Mouse (Mus musculus) small intestine, adult 2 months (tissue): Measurements from ENCODE around the gene Pfdn2. TPM values are rescaled to one million over a fixed set of nuclear protein-coding genes. Genes with fewer than 3 reads are reported as not detected.

Experiments used
- H3K27ac ChIP-seq: fragments of 200-500 bp; 2 replicates; pipeline ENCODE4 v1.5.1; 2012; ENCODE audit warnings: low read depth, low read length, control low read depth, inconsistent platforms; ENCODE audit not compliant: insufficient read depth
- H3K27me3 ChIP-seq: fragments of 200-500 bp; 2 replicates; pipeline ENCODE4 v1.6.1; 2012; ENCODE audit warnings: mild to moderate bottlenecking, moderate library complexity, low read length, inconsistent platforms; ENCODE audit not compliant: control insufficient read depth, insufficient read depth
- H3K36me3 ChIP-seq: fragments of 200-500 bp; 2 replicates; pipeline ENCODE4 v1.6.1; 2012; ENCODE audit warnings: mild to moderate bottlenecking, low read length, control low read depth, inconsistent platforms; ENCODE audit not compliant: control insufficient read depth, insufficient read depth
- H3K4me1 ChIP-seq: fragments of 200-500 bp; 2 replicates; pipeline ENCODE4 v1.6.1; 2012; ENCODE audit warnings: low read length, inconsistent platforms, mixed read lengths; ENCODE audit not compliant: control insufficient read depth, insufficient read depth, insufficient read length
- H3K4me3 ChIP-seq: fragments of 200-500 bp; 2 replicates; pipeline ENCODE4 v1.5.1; 2012; ENCODE audit warnings: low read depth, mild to moderate bottlenecking, control low read depth, inconsistent platforms, low read length, moderate library complexity
- CTCF ChIP-seq: fragments of 200-500 bp; IDR thresholded peaks from 2 replicates; pipeline ENCODE4 v1.5.1; 2012; ENCODE audit warnings: low read depth, mild to moderate bottlenecking, control low read depth, inconsistent platforms, low read length, moderate library complexity, mixed read lengths; ENCODE audit not compliant: insufficient replicate concordance, insufficient read length; ENCODE audit errors: extremely low read depth
- POLR2A ChIP-seq: fragments of 200-500 bp; IDR thresholded peaks from 2 replicates; pipeline ENCODE4 v1.6.1; 2012; ENCODE audit warnings: low read depth, mild to moderate bottlenecking, control low read depth, inconsistent platforms, low read length, moderate library complexity
- WGBS: fragments of 180-500 bp; shearing (Covaris S2); methylation state at CpG from one replicate; pipeline ENCODE4 v1.1.7; 2018; 5-methylcytosine and 5-hydroxymethylcytosine counted together
- polyA plus RNA-seq: library from polyadenylated mRNA; depleted of rRNA; stranded (reverse); fragments of >200 nt; gene quantifications from 2 replicates; pipeline ENCODE4 v1.2.3, GENCODE M21; 2012

Gene Pfdn2
- polyA plus RNA-seq, 1 experiment: 7.5 TPM

- TF ChIP-seq POLR2A (no peak), CTCF (peak; percentile 58; the same call in 1 of the 2 replicates)
- Histone ChIP-seq H3K27ac (no peak overlapping the region), H3K4me1 (peaks cover 7% of the 10 kb centered on the region), H3K36me3 (peaks cover 13% of the 10 kb centered on the region), H3K27me3 (no peaks in the 10 kb centered on the region), H3K4me3 (no peak overlapping the region)
- WGBS: 80% methylated on average over 5 of the region's 5 CpGs
These were observed 10.4 kb downstream of the Pfdn2 start for GRCm38 (mm10) chr1:171355812-171356340.

GRCm38 (mm10) chr1:171356814-171357213, 11.3 kb downstream of the Pfdn2 start:
- WGBS: 84% methylated on average over 2 of the region's 2 CpGs
- H3K27me3 ChIP-seq: no peaks in the 10 kb centered on the region
- no peak overlapping the region for H3K27ac ChIP-seq
- no peak for TF ChIP-seq CTCF
- no peak for TF ChIP-seq POLR2A
- peaks cover 10% of the 10 kb centered on the region for H3K4me1 ChIP-seq
- H3K36me3 ChIP-seq: peaks cover 13% of the 10 kb centered on the region
- H3K4me3 ChIP-seq: no peak overlapping the region

GRCm38 (mm10) chr1:171358421-171358820, 13.0 kb downstream of the Pfdn2 start:
- H3K27me3 ChIP-seq: no peaks in the 10 kb centered on the region
- 65% methylated on average over 4 of the region's 4 CpGs for WGBS
- no peak overlapping the region for H3K4me3 ChIP-seq
- H3K36me3 ChIP-seq: peaks cover 13% of the 10 kb centered on the region
- peaks cover 10% of the 10 kb centered on the region for H3K4me1 ChIP-seq
- no peak overlapping the region for H3K27ac ChIP-seq
- TF ChIP-seq POLR2A (no peak), CTCF (peak; percentile 13; the same call in 1 of the 2 replicates)

GRCm38 (mm10) chr1:171360253-171360652, 14.8 kb downstream of the Pfdn2 start:
- H3K4me1 ChIP-seq: peaks cover 10% of the 10 kb centered on the region
- H3K36me3 ChIP-seq: peaks cover 13% of the 10 kb centered on the region
- 39% methylated on average over 26 of the region's 26 CpGs for WGBS
- no peak overlapping the region for H3K27ac ChIP-seq
- peak overlapping the region; percentile 56 for H3K4me3 ChIP-seq
- H3K27me3 ChIP-seq: no peaks in the 10 kb centered on the region
- TF ChIP-seq CTCF: no peak
- no peak for TF ChIP-seq POLR2A

GRCm38 (mm10) chr1:171360656-171361055, 15.2 kb downstream of the Pfdn2 start, which contains the start of gene Klhdc9:
Gene Klhdc9, minus strand, starts transcription at chr1:171360798.
- 9% methylated on average over 21 of the region's 21 CpGs for WGBS
- Histone ChIP-seq H3K27me3 (no peaks in the 10 kb centered on the region), H3K27ac (no peak within 1 kb of the TSS)

GRCm38 (mm10) chr1:171361106-171362103, 15.9 kb downstream of the Pfdn2 start:
- Histone ChIP-seq H3K4me1 (peaks cover 10% of the 10 kb centered on the region), H3K27me3 (no peaks in the 10 kb centered on the region), H3K4me3 (peak overlapping the region; percentile 56; the same call in 1 of the 2 replicates), H3K27ac (no peak overlapping the region), H3K36me3 (peaks cover 13% of the 10 kb centered on the region)
- TF ChIP-seq POLR2A (no peak), CTCF (0 out of 2 replicates have a peak, but pooled peaks have one; percentile 24)
- 25% methylated on average over 16 of the region's 16 CpGs for WGBS

More at GRCm38 (mm10) chr1:171360656-171361055, 15.2 kb downstream of the Pfdn2 start, which contains the start of gene Klhdc9:
- Histone ChIP-seq H3K36me3 (peaks cover 13% of the 10 kb centered on the region), H3K4me3 (peak within 1 kb of the TSS; percentile 56), H3K4me1 (peaks cover 10% of the 10 kb centered on the region)
- TF ChIP-seq POLR2A (no peak), CTCF (no peak)

- no peak overlapping the region for H3K4me3 ChIP-seq
- 49% methylated on average over 7 of the region's 7 CpGs for WGBS
- H3K27me3 ChIP-seq: no peaks in the 10 kb centered on the region
- no peaks in the 10 kb centered on the region for H3K36me3 ChIP-seq
- H3K27ac ChIP-seq: no peak overlapping the region
- H3K4me1 ChIP-seq: peaks cover 9% of the 10 kb centered on the region
- TF ChIP-seq CTCF: no peak
- no peak for TF ChIP-seq POLR2A
These were observed 20.5 kb downstream of the Pfdn2 start for GRCm38 (mm10) chr1:171365934-171366333.
